Comparison of ENCODE assay signal across 9 mouse cellular contexts in the genomic region with DNA sequence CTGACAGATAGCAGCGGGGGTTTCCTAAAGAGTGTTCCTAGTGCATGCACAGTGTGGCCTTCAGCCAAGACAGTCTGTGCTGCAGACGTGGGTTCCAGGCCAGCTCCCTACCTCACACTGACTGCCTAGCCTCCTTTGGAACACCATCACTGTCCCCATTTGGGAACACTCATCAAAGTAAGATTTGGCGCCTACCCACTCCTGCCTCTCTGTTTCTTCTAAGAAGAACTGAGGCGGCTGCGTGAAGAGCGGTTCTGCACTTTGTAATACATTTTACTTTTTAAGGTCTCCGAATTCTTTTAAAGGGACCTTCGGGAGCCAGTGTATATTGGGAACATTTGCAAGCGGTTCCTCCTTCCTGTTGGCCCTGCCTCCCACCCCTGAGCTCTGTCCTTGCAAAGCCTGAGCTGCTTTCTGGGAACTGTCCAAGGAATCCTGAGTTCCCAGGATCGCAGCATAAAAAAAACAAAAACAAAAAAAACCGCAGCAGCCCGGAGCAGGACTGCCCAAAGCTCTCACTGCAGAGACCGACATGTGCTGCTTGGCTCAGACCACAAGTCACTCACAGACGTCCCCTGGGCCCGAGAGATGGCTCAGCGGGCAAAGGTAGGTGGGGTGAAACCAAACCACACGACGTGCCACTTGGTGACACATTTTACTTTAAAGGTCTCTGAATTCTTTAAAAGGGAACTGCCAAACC. TPM values are rescaled to one million over a fixed set of nuclear protein-coding genes. Genes with fewer than 3 reads are reported as not detected.
DNase-seq lines count a peak whose midpoint lies in the region; TF ChIP-seq lines count a peak whose summit lies in the region.
"Had no signal": no experiment of that assay in that cellular context is flagged by ENCODE, and none has a peak within 500 bp of the region (broad histone marks: within the 10 kb centered on the region; RNA-seq: fewer than 3 reads in every experiment).

No protein-coding gene starts in this region.

- 0 out of 2 replicates have a peak overlapping the region, but pooled peaks have one; percentile 42 for H3K27ac ChIP-seq in olfactory bulb, adult 2 months (ENCODE audit: insufficient read depth, low read depth, low read length)

- peaks cover 6% of the 10 kb centered on the region for H3K4me1 ChIP-seq in olfactory bulb, adult 2 months (ENCODE audit: control insufficient read depth, insufficient read depth, low read length)

- 52% methylated on average over 18 of the region's 18 CpGs for WGBS in olfactory bulb, adult 2 months

- TF ChIP-seq CTCF in olfactory bulb, adult 2 months (IDR thresholded peaks at IDR 0.05; ENCODE audit: insufficient read depth, low read depth, low read length), result no peak

- no peak for TF ChIP-seq POLR2A in olfactory bulb, adult 2 months (IDR thresholded peaks at IDR 0.05; ENCODE audit: insufficient read depth, low read depth, low read length)

- no peak overlapping the region for H3K4me3 ChIP-seq in olfactory bulb, adult 2 months (ENCODE audit: insufficient read depth, low read depth, low read length)

- DNase-seq in cerebellum, adult 9-11 months, result peak; percentile 76
- no peak for DNase-seq in cerebellum, adult 9-10 months
- DNase-seq in ovary, postnatal 36 days (ENCODE audit: low spot score), result peak; percentile 41
- no peak for DNase-seq in ovary, postnatal 10 days (ENCODE audit: low spot score)
- DNase-seq in heart, adult 9 months (ENCODE audit: low spot score in 2 of 2), result peak; percentile 63 to 66
- DNase-seq in kidney, postnatal 14 days, result peak; percentile 82
- no peak for DNase-seq in thymus, postnatal 4 days

RNA-seq across cellular contexts. Expression of a gene that starts 6.4 kb away (rescaled TPM):
- not detected in 2 replicates for polyA plus RNA-seq in olfactory bulb, adult 2 months (2012; ENCODE audit: insufficient read depth, insufficient read length, low replicate concordance, missing spikeins)
- polyA plus RNA-seq: G1E had no signal

Comparison
In these comparisons a context has a peak if more than half of its experiments do, and no peak if none do; other contexts are left out.
1. DNase-seq: peak in cerebellum, adult 9-11 months (single experiment), ovary, postnatal 36 days (single experiment), heart, adult 9 months (2 of 2) and kidney, postnatal 14 days (single experiment); none in cerebellum, adult 9-10 months (single experiment), ovary, postnatal 10 days (single experiment) and thymus, postnatal 4 days (single experiment).